Mouse (Mus musculus) neural tube, embryonic 14.5 days (tissue): ENCODE measurements around the gene Ttc28. TPM values are rescaled to one million over a fixed set of nuclear protein-coding genes. Genes with fewer than 3 reads are reported as not detected.

ENCODE experiments used
- ATAC-seq: fragments of 200-750 bp; cut with Nextera tagmentation; 2 replicates; pipeline ENCODE4 v1.8.0; 2017; ENCODE audit warnings: low read depth, mild to moderate bottlenecking, moderate TSS enrichment, moderate library complexity
- H3K27ac ChIP-seq: fragments of 300-500 bp; sonication (generic); 2 replicates; pipeline ENCODE4 v1.5.1; 2014; ENCODE audit warnings: low read depth, mild to moderate bottlenecking, control low read depth, low read length, moderate library complexity, mixed read lengths
- H3K27me3 ChIP-seq: fragments of 300-500 bp; sonication (generic); 2 replicates; pipeline ENCODE4 v1.6.1; 2014; ENCODE audit warnings: low read length; ENCODE audit not compliant: control insufficient read depth, insufficient read depth
- H3K36me3 ChIP-seq: fragments of 300-500 bp; sonication (generic); 2 replicates; pipeline ENCODE4 v1.6.1; 2014; ENCODE audit warnings: low read length, mixed read lengths; ENCODE audit not compliant: control insufficient read depth, insufficient read depth
- H3K4me1 ChIP-seq: fragments of 300-500 bp; sonication (generic); 2 replicates; pipeline ENCODE4 v1.6.1; 2014; ENCODE audit warnings: low read length; ENCODE audit not compliant: control insufficient read depth, insufficient read depth
- H3K4me2 ChIP-seq: fragments of 300-500 bp; sonication (generic); 2 replicates; pipeline ENCODE4 v1.6.1; 2014; ENCODE audit warnings: mild to moderate bottlenecking, low read depth, low read length, control low read depth
- H3K4me3 ChIP-seq: fragments of 300-500 bp; sonication (generic); 2 replicates; pipeline ENCODE4 v1.5.1; 2014; ENCODE audit warnings: low read depth, low read length, control low read depth, mixed read lengths
- H3K9ac ChIP-seq: fragments of 300-500 bp; sonication (generic); replicated peaks from 2 replicates; pipeline ENCODE4 v1.6.1; 2014; ENCODE audit warnings: low read depth, mild to moderate bottlenecking, control low read depth, low read length, mixed read lengths
- H3K9me3 ChIP-seq: fragments of 300-500 bp; sonication (generic); 2 replicates; pipeline ENCODE4 v1.6.1; 2016; ENCODE audit warnings: low read length; ENCODE audit not compliant: control insufficient read depth
- WGBS: fragments of 180-500 bp; shearing (Covaris S2); extraction: QIAGEN DNeasy Blood & Tissue Kit; methylation state at CpG from one replicate; pipeline ENCODE4 v1.1.7; 2014; 5-methylcytosine and 5-hydroxymethylcytosine counted together
- polyA plus RNA-seq: library from polyadenylated mRNA; unstranded; fragments of >200 nt; fragmentation: Nextera tagmentation; extraction: Ambion mirVana; gene quantifications from 2 replicates; pipeline ENCODE4 v1.2.1, GENCODE M21; 2014

Gene Ttc28
- polyA plus RNA-seq, 1 experiment from 2014 or later = 37.6 TPM

DNA sequence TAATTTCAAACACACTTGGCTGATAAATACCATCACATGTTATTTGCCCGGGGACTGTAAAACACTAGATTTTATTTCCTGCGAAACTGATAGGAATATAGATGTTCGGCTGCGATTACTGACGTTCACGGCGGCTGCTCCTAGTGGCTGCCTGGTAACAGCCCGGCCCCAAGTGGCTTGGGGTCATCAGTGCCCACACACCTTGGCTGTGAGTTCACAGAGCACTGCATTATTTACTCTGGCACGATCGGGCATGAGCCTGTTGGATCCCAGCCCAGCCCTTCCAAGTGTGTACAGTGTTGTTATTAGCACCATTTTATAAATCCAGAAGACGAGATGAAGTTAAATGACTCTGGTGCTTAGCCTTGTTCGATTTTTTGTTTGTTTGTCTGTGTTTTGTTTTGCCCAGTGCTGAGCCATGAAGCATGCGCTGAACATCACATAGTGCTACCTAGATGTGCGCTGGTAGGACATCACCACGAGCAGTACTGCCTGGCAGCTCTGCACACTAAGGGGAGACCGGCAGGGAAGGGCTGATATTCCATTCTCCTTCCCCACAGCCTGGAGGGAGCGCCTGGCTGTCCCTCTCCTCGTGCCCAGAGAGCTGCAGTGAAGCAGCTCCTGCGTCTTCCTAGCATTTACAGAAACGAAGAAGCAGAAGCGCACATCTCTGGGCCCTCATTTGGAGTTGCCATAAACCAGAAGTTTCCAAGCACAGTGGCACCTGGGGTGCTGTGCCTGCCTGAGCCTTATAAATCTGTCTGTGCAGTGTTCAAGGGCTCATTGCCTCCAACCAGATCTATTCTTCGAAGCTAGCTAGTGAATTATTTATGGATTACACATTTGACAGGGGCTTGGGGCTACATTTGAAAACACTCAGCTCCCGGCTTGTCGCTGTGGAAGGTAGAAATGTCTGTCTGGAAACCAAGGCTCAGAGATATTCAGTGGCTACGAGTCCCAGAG is 300.8 kb downstream of the Ttc28 start:
- H3K36me3 ChIP-seq = no peaks in the 10 kb centered on the region
- no peaks in the 10 kb centered on the region for H3K9me3 ChIP-seq
- H3K4me3 ChIP-seq = no peak overlapping the region
- H3K9ac ChIP-seq = peak overlapping the region; percentile 17; the same call in 1 of the 2 replicates
- no peaks in the 10 kb centered on the region for H3K27me3 ChIP-seq
- peak overlapping the region; percentile 83 for H3K27ac ChIP-seq
- peak; percentile 52; the same call in 1 of the 2 replicates for ATAC-seq
- WGBS = 23% methylated on average over 25 of the region's 25 CpGs
- peaks cover 63% of the 10 kb centered on the region for H3K4me1 ChIP-seq
- peak overlapping the region; percentile 18; the same call in 1 of the 2 replicates for H3K4me2 ChIP-seq

DNA sequence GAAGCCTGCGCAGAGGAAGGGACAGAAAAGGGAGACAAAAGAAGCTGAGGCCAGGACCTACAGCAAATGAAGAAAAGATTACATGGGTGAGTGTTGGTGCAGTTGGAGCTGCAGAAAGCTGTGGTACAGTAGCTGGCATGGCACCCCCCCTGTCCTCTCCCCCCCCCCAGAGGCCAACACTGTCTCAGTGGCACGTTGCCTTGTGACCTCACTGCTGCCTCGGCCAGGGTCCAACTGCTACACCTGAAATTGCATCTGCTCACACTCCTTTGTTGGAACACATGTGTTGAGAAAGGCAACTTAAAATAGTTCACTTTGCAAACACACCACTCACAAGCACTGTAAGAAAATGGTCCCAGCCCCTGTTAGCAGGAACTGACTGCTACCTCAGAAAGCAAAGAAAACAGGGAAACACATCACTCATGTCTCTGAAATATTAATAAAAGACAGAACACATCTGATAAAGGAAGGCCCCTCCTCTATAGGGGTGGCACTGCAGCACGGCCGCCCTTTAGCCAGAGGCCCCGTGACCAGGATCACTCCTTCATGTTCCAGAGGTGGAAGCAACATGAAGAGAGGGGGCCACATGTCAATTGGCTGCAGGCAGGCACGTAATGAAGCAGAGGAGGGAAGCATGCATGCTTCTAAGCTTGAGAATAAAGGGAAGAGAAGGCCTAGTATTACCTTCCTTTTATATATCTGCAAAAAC is 301.8 kb downstream of the Ttc28 start:
- Histone ChIP-seq H3K9me3 (no peaks in the 10 kb centered on the region), H3K4me3 (no peak overlapping the region), H3K36me3 (no peaks in the 10 kb centered on the region), H3K27me3 (no peaks in the 10 kb centered on the region), H3K27ac (peak overlapping the region; percentile 83), H3K9ac (peak overlapping the region; percentile 8; the same call in 1 of the 2 replicates), H3K4me2 (no peak overlapping the region; the same call in 1 of the 2 replicates), H3K4me1 (peaks cover 54% of the 10 kb centered on the region)
- WGBS = 67% methylated on average over 7 of the region's 7 CpGs
- no peak for ATAC-seq

DNA sequence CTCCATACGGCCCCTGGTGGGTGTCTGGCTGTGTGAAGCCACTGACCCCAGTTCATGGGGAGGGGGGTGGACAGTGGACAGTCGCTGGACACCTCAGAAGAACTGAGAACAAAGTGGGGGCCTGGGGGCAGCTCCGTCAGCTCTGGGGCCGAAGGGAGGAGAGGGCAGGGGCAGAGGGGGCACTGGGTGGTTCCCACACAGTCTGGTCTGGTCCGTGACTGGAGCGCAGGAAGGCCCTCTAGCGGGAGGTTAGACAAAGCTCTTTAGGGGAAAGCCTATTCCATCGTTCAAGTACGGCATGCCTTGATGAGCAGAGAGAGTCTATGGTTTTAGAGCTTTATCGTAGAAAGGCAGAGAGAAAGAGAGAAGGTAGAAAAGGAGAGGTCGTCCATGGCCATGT is 307.0 kb downstream of the Ttc28 start:
- no peaks in the 10 kb centered on the region for H3K27me3 ChIP-seq
- WGBS = 44% methylated on average over 11 of the region's 11 CpGs

DNA sequence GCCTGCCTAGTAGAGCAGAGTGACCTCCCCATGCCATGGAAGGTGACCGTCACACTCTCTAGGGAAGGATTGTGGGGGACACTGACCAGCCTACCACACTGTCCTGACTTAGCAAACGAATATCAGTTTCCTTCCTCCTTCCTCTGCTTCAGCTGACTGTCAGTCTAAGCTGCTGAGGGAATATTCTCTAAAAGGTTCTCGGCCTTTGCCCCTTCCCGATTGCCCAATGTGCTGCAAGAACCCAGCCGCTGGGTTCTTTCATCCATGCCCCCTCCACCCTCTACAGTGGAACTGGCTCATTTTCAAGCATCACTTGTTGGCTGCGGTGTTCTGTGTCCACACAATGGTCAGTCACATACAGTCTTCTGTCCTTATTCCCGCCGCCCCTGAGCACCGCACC is 312.4 kb downstream of the Ttc28 start:
- no peak overlapping the region for H3K4me3 ChIP-seq
- 89% methylated on average over 9 of the region's 9 CpGs for WGBS
- H3K9me3 ChIP-seq = no peaks in the 10 kb centered on the region
- no peaks in the 10 kb centered on the region for H3K27me3 ChIP-seq
- no peak overlapping the region for H3K27ac ChIP-seq
- H3K4me2 ChIP-seq = no peak overlapping the region
- no peak for ATAC-seq
- H3K9ac ChIP-seq = no peak overlapping the region
- H3K4me1 ChIP-seq = peaks cover 23% of the 10 kb centered on the region
- H3K36me3 ChIP-seq = no peaks in the 10 kb centered on the region

More for the DNA sequence above, 307.0 kb downstream of the Ttc28 start:
- Histone ChIP-seq H3K4me3 (no peak overlapping the region), H3K9ac (no peak overlapping the region), H3K9me3 (no peaks in the 10 kb centered on the region), H3K4me2 (no peak overlapping the region), H3K36me3 (no peaks in the 10 kb centered on the region), H3K4me1 (peaks cover 11% of the 10 kb centered on the region), H3K27ac (no peak overlapping the region)
- ATAC-seq = no peak

DNA sequence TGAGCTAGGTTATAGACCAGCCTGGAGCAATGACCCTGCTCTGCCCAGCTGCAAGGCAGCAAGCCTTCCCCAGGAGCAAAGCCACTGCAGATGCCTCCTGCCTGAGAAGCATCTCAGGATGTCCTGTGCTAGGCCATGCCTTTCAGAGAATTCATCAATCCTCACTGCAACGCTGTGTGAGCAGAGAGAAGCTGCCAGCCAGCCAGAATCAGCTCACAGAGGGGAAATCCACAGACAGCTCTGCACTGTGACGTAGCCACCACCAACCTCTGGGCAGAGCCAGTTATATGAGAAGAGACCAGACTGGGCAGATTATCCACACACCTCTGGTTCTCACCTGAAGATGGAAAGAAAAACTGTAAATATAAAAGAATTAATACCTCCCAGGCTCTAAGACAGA is 315.2 kb downstream of the Ttc28 start:
- Histone ChIP-seq H3K27ac (peak overlapping the region; percentile 52; the same call in 1 of the 2 replicates), H3K4me3 (no peak overlapping the region), H3K4me1 (peaks cover 46% of the 10 kb centered on the region), H3K4me2 (no peak overlapping the region), H3K36me3 (no peaks in the 10 kb centered on the region), H3K9ac (no peak overlapping the region), H3K27me3 (no peaks in the 10 kb centered on the region), H3K9me3 (no peaks in the 10 kb centered on the region)
- WGBS = 38% methylated on average over 2 of the region's 2 CpGs
- no peak for ATAC-seq

DNA sequence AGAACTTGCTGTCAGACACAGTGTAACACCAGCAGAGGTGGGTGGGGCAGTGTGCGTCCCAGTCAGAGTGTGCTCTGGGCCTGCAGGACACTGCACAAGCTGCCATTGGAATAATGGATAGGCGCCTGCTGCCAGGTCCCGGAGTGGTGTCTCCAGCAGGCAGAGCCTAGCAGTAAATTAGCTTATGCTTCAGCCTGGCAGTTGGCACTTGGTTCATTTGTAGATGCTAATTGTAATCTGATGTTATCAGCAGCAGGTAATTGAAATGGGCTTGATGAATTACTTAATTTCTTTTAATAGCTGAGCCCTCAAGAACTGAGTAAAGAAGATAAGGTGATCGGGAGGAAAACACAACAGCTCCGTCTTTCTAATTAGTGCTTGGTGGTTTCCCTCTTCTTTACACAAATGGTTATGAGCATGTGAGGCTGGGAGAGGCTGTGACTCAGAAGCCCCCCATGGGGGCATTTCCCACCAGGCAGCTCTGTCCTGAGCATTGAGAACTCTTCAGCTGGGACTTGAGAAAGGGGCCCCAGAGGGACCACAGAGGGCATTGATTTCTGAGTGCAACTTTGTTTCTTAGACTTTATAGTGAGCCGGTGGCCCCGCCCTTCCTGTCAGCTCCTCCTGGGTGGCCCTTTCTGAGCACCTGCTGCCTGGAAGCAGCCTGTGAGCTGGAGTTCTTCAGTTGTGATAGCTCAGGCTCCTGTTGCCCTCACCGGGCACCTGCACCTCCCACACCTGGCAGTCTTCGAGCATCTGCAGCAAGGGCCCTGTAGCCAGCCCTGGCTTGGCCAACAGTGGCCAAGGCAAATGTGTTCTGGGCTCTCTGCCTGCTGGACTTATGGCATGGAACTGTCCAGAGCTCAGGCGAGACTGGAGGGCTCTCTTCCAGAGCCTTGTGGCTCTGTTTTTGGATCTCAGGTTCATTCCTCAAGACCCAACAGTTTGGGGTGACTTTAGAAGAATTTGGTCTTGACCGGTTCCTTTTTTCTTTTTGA is 316.2 kb downstream of the Ttc28 start:
- peak overlapping the region; percentile 52 for H3K27ac ChIP-seq
- no peak overlapping the region for H3K4me2 ChIP-seq
- no peaks in the 10 kb centered on the region for H3K27me3 ChIP-seq
- peaks cover 56% of the 10 kb centered on the region for H3K4me1 ChIP-seq
- no peak overlapping the region for H3K4me3 ChIP-seq
- H3K9ac ChIP-seq = no peak overlapping the region
- H3K9me3 ChIP-seq = no peaks in the 10 kb centered on the region
- no peaks in the 10 kb centered on the region for H3K36me3 ChIP-seq
- peak; percentile 79 for ATAC-seq
- 43% methylated on average over 11 of the region's 11 CpGs for WGBS

DNA sequence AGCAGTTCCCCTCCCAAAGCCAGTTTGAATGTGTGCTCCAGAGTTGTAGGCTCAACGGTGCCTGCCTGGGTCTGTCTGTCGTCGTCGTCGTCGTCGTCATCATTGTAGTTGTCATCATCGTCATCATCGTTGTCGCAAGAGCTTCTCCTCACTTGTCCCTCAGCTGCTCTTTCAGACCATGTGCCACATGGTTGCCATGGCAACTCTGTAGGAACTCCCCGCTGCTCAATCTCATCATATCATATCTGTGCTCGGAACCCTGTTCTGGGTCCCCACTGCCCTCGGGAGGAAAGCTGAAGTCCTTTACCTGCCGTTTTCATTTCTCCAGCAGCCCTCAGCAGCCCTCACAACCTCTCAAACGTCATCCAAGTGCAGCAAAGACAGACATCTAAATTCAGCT is 318.1 kb downstream of the Ttc28 start:
- Histone ChIP-seq H3K9ac (no peak overlapping the region), H3K4me1 (peaks cover 65% of the 10 kb centered on the region), H3K27me3 (no peaks in the 10 kb centered on the region), H3K27ac (no peak overlapping the region), H3K4me2 (no peak overlapping the region), H3K36me3 (no peaks in the 10 kb centered on the region), H3K9me3 (no peaks in the 10 kb centered on the region), H3K4me3 (no peak overlapping the region)
- ATAC-seq = no peak
- 68% methylated on average over 15 of the region's 15 CpGs for WGBS

DNA sequence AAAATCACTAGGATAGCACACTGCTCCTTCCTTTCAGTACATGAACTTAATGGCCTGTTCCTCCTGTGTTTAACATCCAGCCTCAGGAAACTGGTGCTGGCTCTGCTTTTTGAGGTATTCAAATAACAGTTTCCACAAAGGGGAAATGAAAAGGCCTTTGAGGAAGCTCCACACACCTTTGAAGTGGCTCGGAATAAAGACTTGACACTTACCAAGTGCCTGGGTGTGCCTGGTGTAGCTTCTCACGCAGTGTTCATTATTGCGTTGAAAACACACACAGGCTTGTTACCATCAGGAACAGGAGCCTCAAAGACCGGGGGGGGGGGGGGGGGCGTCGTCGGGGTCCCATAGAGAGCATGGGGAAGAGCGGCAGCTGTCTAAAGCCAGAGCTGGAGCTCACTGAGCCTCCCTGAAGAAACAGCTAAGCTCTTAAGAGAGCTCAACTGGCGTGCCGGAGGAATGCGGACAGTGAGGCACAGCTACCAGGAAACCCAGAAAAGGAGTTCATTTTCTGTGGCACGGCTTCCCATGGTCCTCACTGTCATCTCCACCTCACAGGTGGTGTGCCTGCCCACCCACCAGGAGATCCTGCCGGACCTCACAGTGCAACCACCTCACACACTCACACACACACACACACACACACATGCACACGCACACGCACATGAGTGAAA is 320.7 kb downstream of the Ttc28 start:
- no peak for ATAC-seq
- Histone ChIP-seq H3K27ac (peak overlapping the region; percentile 55; the same call in 1 of the 2 replicates), H3K9ac (no peak overlapping the region), H3K4me1 (peaks cover 73% of the 10 kb centered on the region), H3K27me3 (no peaks in the 10 kb centered on the region), H3K4me2 (no peak overlapping the region), H3K9me3 (no peaks in the 10 kb centered on the region), H3K36me3 (no peaks in the 10 kb centered on the region), H3K4me3 (no peak overlapping the region)
- WGBS = 24% methylated on average over 12 of the region's 15 CpGs
